Mouse (Mus musculus) heart, embryonic 16.5 days (tissue): ENCODE results near the gene Prss58. TPM values are rescaled to one million over a fixed set of nuclear protein-coding genes. Genes with fewer than 3 reads are reported as not detected.

Experiments
- polyA plus RNA-seq: library from polyadenylated mRNA; unstranded; fragments of >200 nt; fragmentation: Nextera tagmentation; extraction: Ambion mirVana; gene quantifications from 2 replicates; pipeline ENCODE4 v1.2.1, GENCODE M21; 2015

Gene Prss58
- polyA plus RNA-seq, 1 experiment from 2014 or later = not detected

Other genes with a start within 250 kb of the Prss58 start
- not detected in 2 replicates for gene Moxd2, start 12.9 kb downstream of the Prss58 start, polyA plus RNA-seq
- not detected in 2 replicates for gene 1700074P13Rik, start 40.2 kb upstream of the Prss58 start, polyA plus RNA-seq
- gene Gm4744, start 51.5 kb upstream of the Prss58 start, polyA plus RNA-seq = not detected in 2 replicates
- 0.17 TPM in 1 of 2 replicates, not detected in the other for gene 1810009J06Rik, start 64.4 kb upstream of the Prss58 start, polyA plus RNA-seq
- not detected in 2 replicates for gene Gm2663, start 99.1 kb upstream of the Prss58 start, polyA plus RNA-seq
- gene 2210010C04Rik, start 135.1 kb upstream of the Prss58 start, polyA plus RNA-seq = not detected in 2 replicates